Mouse (Mus musculus): ENCODE measurements at regions not wholly inside any gene's neighbourhood (a gene's known extent, or its start where the extent isn't known, plus 50 kb on each side); places are given as distances from the start of the nearest gene placed in this dataset.
"Not testable (repeated sequence)": the region's sequence is repeated elsewhere in the genome, so short reads cannot be mapped to it uniquely, and the experiment has no call there.

DNA sequence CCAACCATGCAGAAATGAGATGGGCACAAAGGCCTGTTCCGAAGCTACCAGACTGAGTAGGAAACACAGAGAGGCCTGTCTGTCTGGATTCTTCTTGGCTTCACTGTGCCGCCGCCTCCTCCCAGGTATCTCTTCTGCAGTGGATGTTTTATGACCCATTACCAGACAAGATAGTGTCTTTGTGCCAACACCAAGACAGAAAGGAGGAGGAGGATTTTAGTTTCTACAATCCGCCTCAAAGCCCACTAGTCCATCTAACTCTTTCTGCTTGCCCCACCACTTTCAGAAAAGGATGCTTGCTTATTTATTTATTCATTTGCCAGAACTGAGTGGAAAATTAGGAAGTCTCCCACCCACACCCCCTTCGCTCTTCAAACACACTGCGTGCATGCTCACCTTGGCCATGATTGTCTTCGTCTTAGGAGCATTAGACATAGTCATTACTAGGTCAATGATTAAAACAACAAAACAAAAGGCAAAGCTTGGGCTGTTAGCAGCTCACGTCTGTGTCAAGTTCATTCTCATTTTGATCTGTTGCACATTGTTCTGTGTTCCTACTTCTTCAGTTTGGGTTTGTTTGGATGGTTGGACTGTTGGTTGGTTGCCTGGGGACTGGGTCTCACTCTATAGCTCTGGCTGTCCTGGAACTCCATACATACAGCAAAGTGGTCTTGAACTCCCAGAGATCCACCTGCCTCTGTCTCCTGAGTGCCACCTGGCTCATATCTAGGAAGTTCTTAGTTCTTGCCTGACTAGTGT is 61.7 kb upstream of the Cpm start:
- DNase-seq (ENCODE audit: low spot score in 2 of 2), result no peak

- DNase-seq (ENCODE audit: low spot score in 2 of 2), result no peak
Measured at GRCm38 (mm10) chr10:117566648-117567378, 62.5 kb upstream of the Cpm start.

GRCm38 (mm10) chr10:117566204-117566603 is 63.1 kb upstream of the Cpm start:
- DNase-seq (ENCODE audit: low spot score in 2 of 2), result no peak

GRCm38 (mm10) chr10:117565529-117566086 is 63.7 kb upstream of the Cpm start:
- DNase-seq (ENCODE audit: low spot score in 2 of 2), result no peak

DNA sequence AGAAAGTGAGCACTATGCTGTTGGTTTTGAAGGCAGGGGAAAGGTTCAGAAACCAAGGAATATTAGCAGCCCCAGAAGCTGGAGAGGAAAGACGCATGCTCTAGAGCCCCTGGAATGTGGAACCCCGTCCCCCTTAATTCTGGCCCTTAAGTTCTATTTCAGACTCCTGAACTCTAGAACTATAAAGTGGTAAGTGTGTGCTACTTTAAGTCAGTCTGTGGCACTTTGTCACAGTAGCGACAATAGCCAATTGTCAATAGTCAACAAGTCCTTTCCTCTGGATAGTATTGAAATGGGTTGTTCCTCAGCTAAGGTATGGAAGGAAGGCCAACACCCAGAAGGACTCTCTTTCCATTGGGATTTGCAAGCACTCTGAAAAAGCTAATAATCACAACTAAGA is 64.2 kb upstream of the Cpm start:
- DNase-seq (ENCODE audit: low spot score in 2 of 2), result no peak

GRCm38 (mm10) chr10:117564118-117565040 is 64.9 kb upstream of the Cpm start:
- DNase-seq (ENCODE audit: low spot score in 2 of 2), result no peak

GRCm38 (mm10) chr10:117563429-117564117 is 65.7 kb upstream of the Cpm start:
- no peak for DNase-seq (ENCODE audit: low spot score in 2 of 2)

- not testable (repeated sequence) for DNase-seq (ENCODE audit: low spot score in 2 of 2)
Measured at GRCm38 (mm10) chr10:117562850-117563248, 66.5 kb upstream of the Cpm start.

DNA sequence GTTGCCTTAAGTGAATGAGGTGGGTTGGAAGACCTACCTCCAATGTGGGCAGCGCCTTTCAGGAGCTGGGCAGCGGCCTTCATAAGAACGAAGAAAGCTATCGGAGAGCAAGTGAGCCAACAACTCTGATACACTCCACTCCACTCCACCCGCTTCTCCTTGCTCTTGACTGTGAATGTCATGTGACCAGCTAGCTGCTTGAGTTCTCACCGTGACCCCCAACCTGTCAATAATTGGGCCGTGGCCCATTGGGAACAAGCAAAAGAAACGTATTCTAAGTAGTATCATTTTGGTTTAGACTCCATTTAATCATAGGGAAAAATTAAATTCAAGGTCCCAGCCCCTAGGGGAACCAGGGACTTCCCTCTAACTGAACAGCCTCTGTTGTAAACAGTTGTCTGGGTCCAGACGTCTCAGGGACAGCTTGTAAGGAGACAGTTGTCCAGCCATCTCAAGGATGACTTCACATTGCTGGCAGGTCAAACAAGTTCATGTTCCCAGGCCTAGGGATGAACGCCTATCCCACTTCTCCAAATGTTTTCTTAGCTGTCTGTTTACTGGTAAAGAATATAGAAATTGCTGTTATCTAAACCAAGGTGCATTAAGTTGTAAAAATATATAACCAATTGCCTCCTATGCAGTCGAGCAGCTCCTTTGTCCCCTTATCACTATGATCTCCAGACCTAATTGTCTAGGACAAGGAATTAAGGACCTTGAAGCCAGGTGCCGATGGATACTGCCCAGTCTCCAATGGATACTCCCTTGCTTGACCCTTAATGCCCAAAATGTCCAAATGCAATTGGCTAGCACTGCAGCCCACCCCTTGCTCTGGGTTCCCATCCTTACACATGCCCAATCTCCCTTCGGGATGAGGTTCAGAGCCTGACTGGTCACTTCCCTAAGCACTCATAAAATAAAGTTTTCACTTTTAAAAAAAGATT is 67.1 kb upstream of the Cpm start:
- DNase-seq (ENCODE audit: low spot score in 2 of 2), result no peak

DNA sequence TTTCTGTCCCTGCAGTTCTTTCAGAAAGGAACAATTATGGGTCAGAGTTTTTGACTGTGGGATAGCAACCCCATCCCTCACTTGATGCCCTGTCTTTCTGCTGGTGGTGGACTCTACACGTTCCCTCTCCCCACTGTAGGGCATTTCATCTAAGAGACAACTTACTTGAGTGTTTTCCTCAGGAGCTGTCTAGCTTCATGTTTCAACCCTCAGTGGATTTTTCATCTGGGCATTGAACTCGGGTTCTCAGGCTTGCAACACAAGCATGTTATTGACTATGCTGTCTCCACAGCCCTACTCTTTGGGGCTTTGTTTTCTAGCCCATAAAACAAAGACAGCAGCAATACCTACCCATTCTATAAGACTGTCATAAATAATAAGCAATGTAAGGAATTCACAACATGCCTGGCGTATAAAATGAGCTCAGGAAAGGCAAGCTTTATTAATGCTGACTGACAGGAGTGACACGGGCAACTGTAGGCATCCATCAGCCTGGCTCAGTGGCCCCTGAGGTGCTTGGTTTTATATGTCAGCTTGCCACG is 68.0 kb upstream of the Cpm start:
- DNase-seq (ENCODE audit: low spot score in 2 of 2), result no peak

GRCm38 (mm10) chr10:117560396-117561278 is 68.7 kb upstream of the Cpm start:
- DNase-seq (ENCODE audit: low spot score in 2 of 2), result no peak

DNA sequence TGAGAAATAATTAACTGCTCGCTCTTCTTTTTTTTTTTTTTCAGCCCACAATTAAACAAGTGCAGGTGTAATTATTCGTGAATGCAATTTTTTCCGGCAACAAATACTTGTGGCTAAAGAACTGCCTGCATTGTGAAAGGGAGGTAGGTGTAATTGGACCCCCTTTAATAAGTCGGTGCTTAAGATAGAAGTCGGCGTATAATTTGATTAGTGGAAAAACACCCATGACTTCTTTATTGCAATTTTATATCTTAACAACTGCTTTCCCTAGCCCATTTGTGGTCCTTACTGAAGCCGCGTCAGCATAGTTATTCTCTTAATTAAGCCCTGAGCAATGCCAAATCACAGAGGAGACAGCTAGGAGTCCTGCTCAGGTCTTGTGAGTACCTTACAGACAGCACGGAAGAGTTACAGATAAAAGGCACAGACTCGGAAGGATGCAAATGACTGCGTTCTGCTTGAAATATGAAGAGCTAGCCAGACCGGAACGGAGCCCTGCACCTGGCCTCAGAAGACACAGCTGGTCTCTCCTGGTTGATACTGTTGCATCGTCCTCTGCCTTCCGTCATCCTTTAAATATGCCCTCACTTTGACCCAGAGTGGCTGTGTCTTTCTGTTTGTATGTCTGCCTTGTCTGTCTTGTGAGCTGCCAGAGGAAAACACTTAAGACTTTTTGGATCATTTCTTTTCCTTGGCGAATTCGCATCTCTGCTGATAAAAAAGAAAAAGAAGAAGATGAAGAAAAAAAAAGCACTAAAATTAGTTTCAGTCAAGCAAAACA is 69.5 kb upstream of the Cpm start:
- DNase-seq (ENCODE audit: low spot score in 2 of 2), result no peak

DNA sequence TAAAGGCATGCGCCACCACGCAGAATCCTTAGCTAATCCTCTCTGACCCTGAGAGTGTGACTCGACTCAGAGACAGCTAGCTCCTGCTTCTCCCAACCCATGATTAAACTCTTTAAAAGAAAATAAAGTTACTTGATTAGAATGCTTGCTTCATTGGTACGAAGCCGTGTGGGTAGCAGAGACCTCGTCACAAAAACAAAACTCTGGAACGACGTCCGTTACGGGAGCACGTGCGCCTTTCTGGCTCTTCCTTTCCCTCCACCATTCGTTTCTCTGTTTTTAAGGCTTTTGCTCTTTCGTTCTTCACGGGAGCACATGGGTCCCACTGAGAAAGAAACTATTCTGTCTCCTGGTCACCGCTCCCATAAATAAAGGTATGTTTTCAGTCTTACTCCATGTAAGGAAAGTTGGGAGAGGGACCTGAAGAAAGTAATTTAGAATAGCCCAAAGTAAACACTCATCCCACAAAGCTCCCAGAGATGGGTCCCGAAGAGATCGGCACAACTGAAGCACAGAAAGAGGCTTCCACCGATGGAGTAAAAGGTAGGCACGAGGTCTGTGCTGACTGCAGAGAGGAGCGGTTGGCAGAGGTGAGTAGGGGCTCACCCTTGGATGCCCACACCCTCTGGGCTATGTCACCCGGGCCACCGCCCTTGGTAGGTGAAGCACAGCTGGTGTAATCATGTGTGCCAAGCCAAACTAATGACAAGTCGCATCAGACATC is 70.2 kb upstream of the Cpm start:
- no peak for DNase-seq (ENCODE audit: low spot score in 2 of 2)

GRCm38 (mm10) chr10:117558292-117558800 is 71.0 kb upstream of the Cpm start:
- no peak for DNase-seq (ENCODE audit: low spot score in 2 of 2)

GRCm38 (mm10) chr10:117557666-117558065 is 71.6 kb upstream of the Cpm start:
- DNase-seq (ENCODE audit: low spot score in 2 of 2), result no peak

GRCm38 (mm10) chr10:117556851-117557542 is 72.3 kb upstream of the Cpm start:
- DNase-seq (ENCODE audit: low spot score in 2 of 2), result no peak

Measured in left cerebral cortex, adult 8-10 months (tissue).